Mouse (Mus musculus) retina, embryonic 14.5 days (tissue): Measurements from ENCODE around the gene Sned1.
A peak's percentile ranks its signal among the peaks of the same experiment; 100 is the strongest.
"Not testable (repeated sequence)": the region's sequence is repeated elsewhere in the genome, so short reads cannot be mapped to it uniquely, and the experiment has no call there.

ENCODE experiments used
- DNase-seq: peaks from one replicate; pipeline ENCODE4 v3.0.0-alpha.2; 2015; ENCODE audit warnings: low spot score

Gene Sned1

DNA sequence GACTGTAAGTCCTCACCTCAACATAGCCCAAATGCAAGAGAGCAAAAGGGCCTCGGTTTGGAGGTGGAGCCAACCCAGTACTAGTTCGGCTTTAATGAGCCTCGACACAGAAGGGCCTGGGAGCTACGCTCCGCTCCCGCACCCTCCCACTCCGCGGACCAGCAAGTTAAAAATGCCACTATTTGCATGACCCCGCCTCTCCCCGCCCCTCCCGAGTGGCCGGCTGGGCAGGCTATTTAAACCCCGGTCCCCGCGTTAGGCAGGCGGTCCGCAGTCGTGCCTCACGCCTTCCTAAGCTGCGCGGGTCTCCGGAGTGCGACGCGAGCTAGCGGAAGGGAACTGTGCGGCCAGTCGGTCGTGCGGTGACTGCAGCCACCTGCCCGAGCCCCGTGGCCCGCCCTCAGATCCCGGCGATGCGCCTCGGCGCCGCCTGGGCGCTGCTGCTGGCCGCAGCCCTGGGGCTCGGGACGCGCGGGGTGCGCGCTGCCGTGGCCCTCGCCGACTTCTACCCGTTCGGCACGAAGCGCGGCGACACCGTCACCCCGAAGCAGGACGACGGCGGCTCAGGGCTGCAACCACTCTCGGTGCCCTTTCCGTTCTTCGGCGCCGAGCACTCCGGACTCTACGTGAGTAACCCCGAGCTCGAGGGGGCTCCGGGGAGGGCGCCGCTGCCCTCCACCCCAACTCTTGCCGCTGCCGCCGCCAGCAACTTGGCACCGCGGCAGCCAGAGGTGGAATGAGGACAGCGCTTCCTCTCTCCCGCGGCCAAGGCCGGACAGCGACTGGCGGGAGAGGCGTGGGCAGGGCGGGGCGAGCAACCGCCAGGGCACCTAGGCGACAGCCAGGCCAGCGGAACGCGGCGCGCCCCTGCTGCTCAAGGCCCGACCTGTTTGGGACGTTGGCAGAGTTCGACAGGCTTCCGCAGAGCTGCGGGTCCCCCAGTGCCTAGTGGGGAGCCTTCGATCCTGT lies at the start of gene Sned1:
Sned1 (plus strand) TSS at position 266 of the 969 bp plus-strand sequence.
- peak; percentile 83 for DNase-seq

DNA sequence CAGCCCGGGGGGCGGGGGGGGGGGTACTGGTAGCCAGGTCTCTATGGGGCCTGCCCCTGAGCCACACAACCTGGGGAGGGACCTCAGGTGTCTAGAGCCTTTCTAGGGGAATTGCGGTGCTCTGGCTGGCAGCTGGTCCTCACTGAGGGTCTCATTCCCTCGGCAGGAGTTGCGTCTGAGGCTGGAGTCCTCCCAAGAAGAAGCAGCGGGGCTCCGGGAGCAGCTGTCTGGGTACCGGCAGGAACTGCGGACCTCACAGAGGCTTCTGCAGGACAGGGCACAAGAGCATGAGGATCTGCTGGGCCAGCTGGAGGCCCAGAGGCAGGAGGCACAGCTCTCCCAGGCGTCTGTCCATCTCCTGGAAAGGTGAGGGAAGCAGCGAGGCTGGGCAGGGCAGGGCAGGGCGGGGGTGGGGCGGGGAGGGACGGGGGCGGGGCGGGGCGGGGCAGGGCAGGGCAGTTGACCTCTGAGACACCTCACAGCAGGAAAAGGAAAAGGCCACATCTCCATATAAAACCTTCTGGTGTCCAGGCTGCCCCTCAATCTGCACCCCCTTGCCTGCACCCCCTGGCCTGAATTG lies 44.8 kb upstream of the Sned1 start:
- no peak for DNase-seq

DNA sequence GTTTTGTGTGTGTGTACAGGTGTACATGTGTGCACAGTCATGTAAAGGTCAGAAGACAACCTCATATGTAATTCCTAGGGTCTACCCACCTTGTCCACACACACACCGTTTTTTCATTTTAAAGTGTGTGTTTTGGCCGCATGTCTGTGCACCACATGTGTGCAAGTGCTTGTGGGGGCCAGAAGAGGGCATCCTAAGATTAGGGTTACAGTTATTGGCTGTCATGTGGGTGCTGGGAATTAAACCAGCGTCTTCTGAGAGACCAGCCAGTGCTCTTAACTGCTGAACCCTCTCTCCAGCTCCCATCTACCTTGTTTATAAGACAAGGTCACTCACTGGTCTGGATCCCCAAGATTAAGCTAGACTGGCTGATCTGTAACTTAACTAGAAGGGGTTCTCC lies 40.7 kb upstream of the Sned1 start:
- no peak for DNase-seq

DNA sequence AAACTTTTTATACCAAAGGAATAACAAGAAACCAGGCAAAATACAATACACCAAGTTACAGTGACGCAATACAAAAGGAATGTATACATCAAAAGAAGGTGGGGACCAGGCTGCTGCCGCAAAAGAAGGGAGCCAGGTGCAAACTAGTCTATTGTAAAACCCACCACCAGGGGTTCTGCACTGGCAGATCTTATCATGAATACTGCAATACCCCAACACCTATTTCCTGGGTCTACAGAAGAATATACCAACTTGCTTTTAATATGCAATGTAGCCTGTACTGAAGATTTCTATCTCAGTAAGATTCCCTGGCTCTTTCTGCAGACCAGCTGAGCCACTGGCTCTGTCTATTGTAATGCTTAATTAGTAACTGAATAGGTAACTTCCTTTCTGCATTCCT lies 38.2 kb upstream of the Sned1 start:
- DNase-seq = not testable (repeated sequence)

DNA sequence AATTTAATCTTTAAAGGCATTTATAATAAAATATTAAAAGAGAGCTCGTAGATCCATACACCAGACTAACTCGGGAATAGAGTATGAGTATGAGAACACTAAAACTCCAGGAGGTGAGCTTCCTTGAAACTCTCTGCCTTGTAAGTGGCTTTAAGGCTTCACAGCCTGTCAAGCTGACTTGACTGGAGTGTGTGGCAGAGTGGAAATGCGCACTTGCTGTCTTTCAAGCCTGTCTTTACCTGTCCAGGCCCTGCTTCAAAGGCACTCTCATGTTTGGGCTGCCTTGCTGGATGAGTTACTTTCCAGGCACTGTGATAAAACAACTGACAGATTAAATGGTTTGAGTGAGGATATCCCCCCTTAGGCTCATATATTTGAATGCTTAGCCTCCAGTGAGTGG lies 37.7 kb upstream of the Sned1 start:
- DNase-seq = no peak

DNA sequence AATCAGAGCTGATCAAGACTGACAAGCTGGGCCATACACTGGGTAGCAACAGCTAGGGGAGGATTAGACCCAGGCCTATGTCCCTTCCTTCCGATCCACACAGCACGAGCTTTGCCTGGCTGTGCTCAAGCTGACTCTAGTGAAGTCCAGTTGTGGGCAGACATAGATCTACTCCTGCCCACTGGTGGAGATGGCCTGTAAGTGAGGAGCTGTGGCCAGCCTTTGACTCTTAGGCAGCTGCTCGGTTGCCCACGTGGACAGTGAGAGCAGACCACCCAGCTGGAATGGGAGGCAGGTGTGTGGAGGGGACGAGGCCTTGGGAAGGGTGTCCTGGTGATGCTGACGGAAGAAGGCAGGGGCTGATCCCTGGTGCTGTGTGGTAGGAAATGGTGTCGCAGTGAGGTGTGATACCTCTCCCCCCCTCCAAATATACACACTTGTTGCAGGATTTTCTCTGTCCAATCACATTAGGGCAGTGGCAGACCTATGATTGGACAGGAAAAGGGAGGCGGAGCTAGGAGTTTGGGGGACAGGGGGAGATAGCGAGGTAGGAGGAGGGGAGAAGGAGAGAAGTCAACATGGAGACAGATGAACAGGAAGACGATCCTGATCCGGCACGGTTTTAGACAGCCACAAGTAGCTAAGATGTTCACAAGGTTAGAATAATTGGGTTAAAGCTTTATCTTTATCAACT lies 29.2 kb upstream of the Sned1 start:
- peak; percentile 53 for DNase-seq

DNA sequence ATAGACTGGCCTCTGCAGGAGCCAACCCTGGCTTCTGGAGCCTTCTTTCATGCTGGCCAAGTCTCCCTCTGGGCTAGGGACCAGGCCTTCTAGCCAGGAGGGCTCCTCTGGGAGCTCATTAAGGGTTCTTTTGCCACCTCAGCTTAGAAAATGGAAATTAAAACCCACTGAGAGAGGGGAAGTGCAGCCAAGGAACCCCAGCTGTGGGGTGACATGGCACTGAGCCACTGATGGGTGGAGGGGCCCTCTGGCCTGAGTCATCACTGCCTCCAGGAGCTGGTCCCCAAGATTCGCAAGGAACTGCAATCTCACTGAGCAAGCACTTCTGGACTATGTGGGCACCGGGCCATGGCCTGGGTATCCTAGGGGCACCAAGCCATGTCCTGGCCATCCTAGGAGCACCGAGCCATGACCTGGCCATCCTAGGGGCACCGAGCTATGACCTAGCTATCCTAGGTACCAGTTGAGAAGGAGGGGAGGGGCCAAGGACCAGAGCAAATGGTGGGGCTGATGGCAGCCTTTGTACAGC lies 28.0 kb upstream of the Sned1 start:
- DNase-seq = no peak

DNA sequence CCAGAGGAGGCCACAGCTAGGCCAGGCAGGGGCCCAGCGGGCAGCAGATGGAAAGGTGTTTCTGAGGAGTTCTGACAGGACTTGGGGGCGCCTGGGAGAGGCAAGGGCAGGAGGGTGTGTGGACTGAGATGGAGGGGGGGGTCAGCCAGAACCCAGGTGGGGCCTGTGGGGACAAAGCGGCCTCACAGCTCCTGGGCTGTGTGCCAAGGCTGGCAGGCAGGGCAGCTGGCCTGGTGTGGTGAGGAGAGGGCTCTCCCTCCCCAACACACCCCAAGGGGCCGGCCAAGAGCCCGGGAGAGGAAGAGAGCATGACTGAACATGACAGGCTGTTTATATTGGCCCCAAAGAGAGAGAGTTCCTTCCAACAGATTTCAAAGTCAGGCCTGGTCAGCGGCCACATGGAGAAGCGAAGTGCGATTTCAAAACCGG lies 25.4 kb upstream of the Sned1 start:
- peak; percentile 51 for DNase-seq

DNA sequence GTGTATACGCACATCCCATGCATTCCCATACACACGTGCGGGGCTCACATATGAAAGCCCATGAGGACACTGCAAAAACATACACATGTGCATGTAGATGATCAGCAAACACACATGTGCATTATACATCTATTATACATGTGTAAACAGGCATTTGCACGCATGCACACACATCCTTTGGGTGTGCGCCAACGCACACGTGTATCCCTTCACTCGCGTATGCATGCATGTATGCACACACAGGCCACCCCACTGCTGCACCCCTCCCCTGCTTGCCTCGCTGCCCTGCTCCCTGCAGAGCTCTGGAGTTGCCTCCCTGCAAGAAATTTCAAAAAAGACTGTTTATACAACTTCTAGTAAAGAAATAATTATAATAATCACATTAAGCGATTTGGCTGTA lies 24.6 kb upstream of the Sned1 start:
- DNase-seq = no peak

DNA sequence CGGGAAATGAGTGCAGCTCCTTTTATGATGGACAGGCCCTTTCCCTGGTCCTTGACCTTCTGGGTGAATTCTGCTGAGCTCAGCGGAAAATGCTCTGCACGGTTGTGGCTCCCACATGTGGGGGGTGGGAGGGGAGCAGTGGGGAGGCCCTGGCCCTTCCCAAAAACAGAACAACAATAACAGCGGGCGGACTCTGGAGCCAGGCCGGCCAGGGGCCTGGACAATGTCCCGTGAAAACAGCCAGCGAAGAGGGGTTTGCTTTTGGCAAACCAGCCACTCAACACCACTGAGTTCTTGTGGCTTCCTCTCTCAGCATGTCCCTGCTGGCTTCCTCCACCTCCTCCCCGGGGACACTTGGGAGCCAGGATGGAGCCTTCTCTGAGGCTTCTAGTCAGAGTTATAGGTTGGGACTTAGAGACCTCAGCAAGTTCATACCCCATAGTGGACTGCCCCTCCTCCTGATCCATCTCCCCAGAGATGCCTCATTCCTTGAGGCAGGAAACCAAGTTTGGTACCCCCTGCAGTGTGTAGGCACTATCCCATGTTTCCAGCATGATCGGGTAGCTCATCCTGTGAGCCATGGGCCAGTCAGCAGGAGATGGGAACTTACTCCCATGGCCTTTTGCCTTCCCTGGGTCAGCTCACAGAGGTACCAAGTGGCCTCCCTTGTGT lies 24.0 kb upstream of the Sned1 start:
- peak; percentile 19 for DNase-seq

DNA sequence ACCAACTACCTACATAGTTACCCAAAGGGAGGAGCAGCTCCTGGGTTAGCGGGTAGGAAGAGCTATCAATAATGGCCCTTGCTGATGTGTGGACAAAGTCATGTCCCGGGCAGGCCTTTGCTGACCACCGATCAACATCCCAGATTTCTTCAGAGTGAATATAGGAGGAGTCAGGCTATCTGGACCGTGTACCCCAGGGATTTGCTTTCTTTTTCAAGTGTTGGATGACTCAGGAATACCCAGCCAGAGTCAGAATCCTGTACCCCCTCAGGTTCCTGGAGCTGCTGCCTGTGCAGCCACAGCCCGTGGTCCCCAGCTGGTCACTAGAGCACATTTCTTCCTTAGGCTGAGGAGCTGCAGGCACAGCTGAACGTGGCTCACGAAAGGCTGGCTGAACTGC lies 23.2 kb upstream of the Sned1 start:
- DNase-seq = no peak

DNA sequence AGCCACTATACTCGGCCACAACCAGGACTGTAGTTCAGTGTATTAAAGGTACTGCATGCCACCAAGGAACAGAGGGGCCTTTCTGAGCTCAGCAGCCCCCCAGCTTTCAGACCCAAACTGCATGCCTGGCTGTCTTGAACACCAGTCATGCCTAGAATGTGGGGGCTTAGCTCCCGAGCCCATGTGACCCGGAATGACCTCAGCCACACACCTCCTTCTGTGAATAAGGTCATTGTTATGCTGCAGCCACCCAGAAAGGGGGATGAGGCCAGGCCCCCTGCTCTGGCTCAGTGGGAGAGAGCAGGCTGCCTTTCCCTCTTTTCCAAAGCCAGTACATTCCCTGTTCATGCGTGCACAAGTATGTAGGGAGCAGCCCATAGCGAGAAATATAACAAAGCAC lies 21.0 kb upstream of the Sned1 start:
- DNase-seq = peak; percentile 58

DNA sequence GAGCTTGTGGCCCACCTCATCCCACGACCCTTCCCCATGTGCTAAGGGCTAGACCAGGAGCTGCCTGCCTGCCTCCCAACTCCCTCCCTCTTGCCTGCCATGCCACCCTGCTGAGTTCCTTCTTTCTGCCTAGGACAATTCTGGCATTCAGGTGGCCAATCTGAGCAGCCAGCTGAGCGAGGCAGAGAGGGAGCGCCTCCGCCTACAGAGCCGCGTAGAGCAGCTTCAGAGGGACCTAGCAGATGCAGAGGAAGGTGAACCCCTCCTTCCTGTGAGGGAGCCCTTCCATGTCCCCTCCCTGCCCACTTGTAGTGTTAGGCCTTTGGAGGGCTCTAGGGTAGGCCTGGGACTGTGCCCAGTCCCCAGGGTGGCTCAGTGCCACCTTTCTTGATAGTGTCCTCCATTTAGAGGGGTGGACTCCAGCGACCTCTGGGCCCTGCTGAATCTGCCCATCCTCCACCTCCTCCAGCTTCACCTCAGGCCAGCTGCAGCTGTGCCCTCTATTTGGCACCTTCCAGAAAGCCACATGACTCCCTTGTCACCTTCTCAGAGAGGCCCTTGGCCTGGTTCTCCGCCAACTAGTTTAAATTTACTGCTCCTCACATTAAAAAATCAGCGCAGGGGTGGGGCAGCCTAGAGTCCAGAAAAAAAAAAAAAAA lies 18.7 kb upstream of the Sned1 start:
- DNase-seq = no peak

DNA sequence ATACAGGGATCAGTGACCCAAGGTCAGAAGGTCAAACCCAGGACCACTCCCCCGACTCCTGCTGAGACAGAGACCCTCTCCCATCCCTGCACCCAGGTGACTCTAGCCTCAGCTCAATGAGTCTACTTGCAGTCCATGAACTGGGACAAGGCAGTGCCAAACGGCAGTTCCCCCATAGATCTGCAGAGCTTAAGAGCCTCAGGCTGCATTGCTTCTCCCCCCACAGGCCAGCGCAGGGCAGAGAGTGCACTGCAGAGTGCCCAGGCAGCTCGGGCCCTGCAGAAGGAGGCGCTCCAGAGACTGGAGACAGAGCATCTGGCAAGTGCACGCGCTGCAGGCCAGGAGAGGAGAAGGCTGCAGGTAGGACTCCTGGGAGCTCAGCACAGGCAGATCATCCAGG lies 18.1 kb upstream of the Sned1 start:
- DNase-seq = no peak

DNA sequence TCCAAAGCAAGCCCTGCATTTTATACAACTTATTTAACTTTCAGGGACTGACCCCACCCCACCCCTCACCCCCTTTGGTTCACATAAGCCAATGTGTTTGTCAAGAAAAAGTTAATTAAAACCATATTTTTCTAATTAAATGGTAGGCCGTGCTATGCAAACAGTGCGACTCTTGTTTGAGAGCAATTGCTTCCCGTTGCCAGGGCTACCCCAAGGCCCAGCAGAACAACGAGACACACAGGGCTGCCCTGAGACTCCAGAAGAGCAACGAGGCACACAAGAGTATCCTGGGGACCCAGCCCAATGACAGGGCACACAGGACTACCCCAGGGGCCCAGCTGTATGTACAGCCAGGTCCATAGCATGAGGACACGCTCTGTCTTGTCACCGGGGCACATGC lies 14.9 kb upstream of the Sned1 start:
- DNase-seq = no peak

DNA sequence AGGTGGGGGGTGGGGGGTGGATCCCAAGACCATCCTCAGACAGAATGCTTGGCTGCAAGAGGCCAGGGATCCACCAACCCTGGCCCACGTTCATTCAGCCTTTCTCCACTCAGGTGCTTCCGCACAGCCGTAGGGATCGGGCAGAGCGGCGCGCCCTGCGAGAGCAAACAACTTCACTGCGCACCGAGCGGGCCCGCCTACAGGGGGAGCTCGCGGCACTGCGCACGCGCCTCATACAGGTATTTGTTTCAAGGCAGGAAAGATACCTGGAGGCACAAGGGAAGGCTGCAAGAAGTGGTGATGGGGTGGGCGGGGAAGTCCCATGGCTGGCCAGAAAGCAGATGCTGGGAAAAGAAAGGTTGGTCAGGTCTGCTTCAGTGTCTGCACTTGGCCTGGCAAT lies 11.7 kb upstream of the Sned1 start:
- DNase-seq = peak; percentile 64

DNA sequence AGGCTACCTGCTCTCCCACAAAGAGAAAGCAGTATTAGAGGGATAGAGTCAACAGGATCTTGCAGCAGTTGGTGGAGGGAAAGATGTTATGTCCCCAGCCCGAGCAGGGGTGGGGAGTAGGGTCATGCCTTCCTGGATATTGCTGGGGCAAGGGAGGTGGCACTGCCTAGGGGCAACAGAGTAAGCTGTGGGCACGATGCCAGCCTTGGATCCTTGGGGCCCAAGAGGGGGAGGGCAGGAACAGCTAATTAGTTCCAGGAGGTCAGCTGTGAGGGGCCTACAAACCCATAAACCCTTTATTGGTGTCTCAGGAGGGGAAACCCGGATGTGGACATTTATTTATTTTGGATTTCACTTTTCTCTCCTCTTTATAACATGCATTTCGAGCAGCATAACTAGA lies 10.4 kb upstream of the Sned1 start:
- no peak for DNase-seq

DNA sequence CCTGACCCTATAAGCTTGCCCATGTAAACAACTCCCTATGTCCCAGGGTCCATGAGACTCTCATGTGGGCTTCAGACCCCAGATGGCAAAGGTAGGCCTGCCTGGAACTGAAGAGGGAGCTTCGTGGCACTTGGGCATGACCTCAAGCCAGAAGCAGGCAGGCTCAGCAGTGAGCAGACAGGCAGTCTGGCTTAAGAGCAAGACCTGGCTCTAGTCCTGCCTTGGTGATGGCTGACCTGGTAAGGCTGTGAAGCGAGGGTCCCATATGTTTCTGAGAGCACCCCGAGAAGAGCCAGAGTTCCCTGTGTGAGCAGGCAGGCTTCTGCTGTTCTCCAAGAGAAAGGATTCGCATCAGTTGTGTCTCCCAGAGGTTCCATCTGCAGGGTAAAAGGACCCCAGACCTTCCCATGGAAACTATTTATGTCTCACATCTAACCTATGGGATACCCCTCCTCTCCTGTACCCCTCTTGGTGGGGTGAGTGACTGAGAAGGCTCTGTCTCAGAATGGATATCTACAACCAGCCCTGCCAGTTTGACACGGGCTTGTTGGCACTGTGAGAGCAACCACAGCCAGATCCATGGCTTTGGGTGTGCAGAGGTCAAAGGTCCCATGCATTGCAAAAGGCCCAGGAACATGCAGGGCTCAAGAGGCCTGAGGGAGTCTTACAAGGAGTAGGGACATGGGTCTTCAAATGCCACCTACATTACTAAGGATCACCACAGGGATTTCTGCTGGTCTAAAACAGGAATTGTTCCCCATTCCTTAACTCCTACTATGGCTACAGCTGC lies 9.7 kb upstream of the Sned1 start:
- DNase-seq = no peak

DNA sequence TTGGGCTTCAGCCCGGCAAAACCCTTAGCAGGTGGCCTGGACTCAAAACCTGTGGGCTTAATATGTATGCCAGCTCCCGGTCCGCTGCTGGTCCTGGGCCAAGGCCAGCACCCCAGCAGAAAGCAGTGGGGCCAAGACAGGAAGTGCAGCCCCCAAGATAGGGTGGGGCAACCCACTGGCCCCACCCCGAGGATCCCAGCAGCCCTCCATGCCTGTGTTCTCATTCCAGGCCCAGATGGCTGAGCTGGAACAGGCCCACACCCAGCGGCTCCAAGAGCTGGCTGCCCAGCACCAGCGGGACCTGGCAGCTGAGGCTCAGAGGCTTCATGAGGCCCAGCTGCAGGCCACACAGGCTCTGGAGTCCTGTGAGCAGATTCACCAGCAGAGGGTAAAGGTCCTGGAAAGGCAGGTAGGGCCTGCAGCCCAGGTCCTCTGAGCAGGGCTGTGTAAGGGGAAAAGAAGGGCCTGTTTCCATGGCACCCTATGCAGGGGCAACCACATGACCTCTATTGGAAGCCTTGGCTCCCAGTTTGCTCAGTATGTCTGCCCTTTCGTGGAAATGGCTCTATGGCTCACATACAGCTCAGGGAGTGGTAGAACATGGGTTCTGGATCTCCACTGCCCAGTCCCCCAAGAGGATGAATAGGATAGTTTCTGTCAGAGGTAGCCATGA lies 8.2 kb upstream of the Sned1 start:
- DNase-seq = no peak

DNA sequence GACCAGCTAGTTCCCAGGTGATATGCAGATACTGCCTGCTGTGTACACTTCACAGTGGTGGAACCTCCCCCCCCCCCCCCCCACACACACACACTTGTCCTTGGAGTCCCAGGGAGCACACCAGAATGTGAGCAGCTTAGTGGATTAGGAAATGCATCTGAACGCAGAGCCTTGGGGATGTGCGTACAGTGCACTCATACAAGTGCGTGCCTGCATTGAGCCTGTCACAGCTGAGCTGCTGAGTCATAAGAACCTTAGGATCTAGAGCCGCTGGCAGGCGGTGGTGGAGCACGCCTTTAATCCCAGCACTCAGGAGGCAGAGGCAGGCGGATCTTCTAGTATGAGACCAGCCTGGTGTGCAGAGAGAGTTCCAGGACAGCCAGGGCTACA lies 7.7 kb upstream of the Sned1 start:
- DNase-seq = no peak
